Mouse (Mus musculus): Measurements from ENCODE around the gene Dbx2.

GRCm38 (mm10) chr15:95622797-95623196 is 33.0 kb downstream of the Dbx2 start:
- TF ChIP-seq EP300 (optimal IDR thresholded peaks at IDR 0.05), result no peak
- no peak for TF ChIP-seq CTCF (IDR thresholded peaks at IDR 0.05; ENCODE audit: low read depth)
